Mouse (Mus musculus): ENCODE data around the gene Calhm2. TPM values are rescaled to one million over a fixed set of nuclear protein-coding genes. Genes with fewer than 3 reads are reported as not detected.

Calhm2 gene
- total RNA-seq (2022), result 1 to 10 TPM; 4.4 to 6.6 (median 6.3) TPM

DNA sequence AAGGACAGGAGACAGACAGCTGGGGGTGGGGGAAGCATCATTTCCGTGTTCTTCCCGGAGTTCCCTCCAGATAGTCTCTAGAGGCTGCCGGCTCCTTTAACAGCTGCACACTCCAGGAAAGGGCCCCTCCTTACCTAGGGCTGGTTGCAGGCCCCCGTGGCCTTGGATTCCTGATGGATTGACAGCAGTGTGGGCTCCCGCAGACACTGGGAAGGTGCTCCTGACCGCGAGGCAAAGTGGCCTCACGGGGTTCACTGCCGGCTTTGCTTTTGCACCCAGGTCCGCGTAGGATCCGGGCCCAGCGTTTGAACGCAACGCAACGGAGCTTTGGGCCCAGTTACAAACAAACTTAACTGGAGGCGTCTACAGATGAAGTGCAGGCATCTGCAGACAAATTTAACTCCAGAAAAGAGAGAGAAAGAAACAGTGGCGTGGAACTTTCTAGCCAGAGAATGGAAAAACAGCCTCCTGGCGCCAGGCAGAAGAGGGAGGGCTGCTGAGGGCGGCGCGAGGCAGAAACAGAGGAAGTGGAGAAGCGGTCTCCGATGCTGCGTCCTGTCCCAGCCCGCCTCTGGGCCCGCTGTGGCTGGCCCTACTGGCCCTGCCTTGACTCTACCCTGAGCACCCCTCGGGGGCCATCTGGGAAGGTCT, at the start of gene Calhm2:
Gene Calhm2, minus strand, starts transcription at position 524 of the 651 bp plus-strand sequence.
- DNase-seq (ENCODE audit: low spot score in 2 of 2), result peak in 1 of 2 experiments; percentile 39

DNA sequence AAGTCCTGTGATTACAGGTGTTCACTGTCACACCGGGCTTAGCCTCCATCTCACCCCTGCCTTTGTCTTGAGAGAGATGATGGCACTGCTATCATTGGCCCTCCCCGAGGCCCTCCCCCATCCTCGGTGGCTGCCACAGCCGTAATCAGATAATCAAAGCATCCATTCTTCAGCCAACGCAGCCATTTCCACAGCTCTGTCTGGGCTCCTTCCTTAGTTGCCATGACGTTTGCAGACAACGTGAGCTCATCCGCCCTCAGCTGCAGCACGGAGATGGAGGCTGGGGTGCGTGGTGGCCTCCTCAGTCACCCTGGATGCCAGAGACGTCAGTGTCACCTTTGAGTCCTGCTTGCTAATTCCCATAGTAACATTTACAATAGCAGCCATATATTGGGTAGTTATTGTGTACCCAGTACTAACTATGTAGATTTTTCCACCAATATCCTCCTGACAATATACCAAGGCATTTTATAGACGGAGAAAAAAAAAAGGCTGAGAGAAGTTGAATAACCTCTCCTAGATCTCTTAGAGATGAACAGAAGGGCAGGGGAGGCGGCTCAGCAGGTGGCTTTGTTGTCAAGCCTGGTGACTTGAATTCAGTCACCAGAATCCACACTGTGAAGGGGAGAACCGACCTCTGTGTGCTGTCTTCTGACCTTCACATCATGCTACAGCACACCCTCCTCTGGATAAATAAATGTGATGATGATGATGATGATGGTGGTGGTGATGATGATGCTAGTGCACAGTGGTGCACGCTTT, 48.6 kb upstream of the Calhm2 start:
- no peak for DNase-seq (ENCODE audit: low spot score in 2 of 2)

GRCm38 (mm10) chr19:47184736-47185135, 46.6 kb upstream of the Calhm2 start:
- DNase-seq (ENCODE audit: low spot score in 2 of 2), result no peak

DNA sequence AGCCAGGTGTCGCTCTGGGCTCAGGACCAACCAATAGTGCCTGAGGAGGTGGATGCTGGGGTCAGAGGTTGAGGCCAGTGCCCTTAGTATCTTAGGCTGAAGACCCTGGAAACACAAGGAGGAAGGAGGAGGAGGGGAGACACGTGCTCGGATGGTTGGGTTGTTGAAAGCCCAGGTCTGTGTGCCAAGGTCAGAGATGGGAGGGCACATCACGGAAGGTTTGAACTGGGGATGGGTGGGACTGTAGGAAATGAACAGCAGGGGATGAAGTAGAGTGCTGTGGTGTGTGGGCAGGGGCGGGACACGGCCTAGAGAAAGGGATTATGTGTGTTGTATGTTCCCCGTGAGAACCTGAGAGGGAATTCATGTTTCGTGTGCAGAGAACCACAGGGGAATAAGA, 46.1 kb upstream of the Calhm2 start:
- DNase-seq (ENCODE audit: low spot score in 2 of 2), result no peak

DNA sequence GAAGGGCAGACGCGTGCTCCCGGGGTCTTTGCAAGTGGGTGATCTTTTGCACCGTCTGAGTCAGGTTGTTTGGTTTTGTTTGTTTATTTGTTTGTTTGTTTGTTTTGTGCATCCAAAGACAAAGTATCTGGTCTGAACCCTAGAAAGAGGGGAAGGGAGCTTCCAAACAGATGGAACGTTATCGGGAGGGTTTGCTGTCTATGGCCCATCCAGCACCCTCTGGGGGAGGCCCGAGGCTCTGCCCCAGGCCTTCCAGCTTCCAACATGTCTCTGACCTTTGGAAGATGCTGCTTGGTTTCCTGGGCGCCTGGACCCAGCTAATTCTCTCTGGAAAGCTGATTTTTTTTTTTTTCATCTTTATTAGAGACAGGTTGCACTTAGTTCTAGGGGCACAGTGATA, 41.9 kb upstream of the Calhm2 start:
- no peak for DNase-seq (ENCODE audit: low spot score in 2 of 2)

DNA sequence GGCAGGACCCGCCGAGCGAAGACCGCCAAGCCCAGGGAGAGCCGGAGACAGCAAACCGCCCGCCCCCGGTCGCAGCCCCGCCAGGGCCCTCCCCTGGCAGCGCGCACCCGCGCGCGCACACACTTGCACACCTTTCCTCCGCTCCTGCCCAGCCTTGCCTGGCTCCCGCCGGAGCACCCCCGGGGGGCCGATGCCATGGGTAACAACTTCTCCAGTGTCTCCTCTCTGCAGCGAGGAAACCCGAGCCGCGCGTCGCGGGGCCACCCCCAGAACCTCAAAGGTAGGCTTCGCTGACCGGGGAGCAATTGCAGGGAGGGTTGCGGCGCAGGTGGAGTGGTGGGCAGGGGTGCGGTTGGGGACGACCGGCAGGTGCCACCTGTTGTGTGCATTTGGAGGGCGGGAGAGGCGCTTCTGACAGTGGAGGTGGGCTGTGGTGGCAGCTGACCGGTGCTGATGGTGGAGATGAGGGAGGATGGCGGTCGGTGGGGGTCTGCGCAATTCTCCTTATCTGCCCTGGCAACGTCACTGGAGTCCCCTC, 41.2 kb upstream of the Calhm2 start:
- DNase-seq (ENCODE audit: low spot score in 2 of 2), result peak in 1 of 2 experiments; percentile 31

DNA sequence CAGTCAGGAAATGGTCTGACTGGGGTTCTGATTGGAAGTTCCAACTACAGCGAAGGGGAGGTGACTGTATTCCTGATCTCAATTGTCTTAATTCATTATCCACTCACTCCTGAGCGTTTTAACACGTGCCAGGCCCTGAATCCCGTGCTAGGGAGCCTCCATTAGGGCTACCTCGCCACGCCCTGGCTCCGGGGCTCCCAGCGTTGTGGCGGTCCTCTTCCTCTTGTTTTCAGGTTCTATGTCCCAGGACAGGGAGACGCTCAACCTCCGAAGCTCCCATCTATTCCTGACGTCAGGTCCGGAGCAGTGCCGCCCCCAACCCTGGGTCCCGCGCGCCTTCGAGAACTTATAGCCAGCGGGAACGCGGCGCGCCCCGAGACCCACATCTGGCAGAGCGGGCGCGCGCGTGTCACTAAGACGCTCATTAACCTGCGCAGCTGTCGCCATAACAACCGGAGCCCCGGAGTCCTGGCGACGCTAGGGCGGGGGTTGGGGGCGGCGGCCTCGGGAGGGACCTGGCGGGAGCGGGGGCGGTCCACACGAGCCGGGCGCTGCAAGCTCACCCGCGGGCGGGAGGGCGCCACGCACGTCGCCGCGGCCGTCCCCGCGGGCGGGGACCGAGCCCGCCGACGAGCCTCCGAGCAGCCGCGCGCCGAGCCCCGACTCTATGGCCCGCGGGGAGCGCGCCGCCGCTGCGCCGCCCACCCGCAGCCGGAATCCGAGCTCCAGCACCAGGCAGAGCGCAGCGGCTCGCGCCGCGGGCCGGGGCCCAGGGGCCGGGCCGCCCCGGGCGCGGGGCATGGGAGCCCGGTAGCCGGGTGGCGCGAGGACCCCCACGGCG, 40.6 kb upstream of the Calhm2 start, which contains the start of gene Neurl1a:
Gene Neurl1a, plus strand, starts transcription at position 390 of the 841 bp plus-strand sequence.
- DNase-seq (ENCODE audit: low spot score in 2 of 2), result peak; percentile 46 to 73

DNA sequence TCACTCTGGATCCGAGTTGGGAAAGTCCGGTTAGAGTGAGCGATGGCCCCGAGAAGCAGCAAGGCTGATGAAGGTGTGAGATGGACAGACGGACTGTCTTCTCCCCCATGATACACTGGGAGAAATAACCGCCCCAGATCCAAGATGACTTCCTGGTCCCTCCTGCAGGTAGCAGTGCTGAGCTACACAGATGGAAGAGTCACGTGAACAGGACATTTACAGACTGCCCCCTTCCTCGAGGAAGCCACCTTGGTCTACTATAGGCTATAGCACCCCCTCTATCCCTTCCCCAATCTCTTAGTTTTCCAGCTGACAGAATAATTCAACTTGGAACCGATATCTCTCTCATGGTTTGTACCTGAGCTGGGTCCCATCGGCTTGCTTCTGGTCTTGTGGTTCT, 39.9 kb upstream of the Calhm2 start:
- DNase-seq (ENCODE audit: low spot score in 2 of 2), result no peak

- no peak for DNase-seq (ENCODE audit: low spot score in 2 of 2)
These were observed 38.9 kb upstream of the Calhm2 start for GRCm38 (mm10) chr19:47176916-47177505.

GRCm38 (mm10) chr19:47175472-47175871, 37.4 kb upstream of the Calhm2 start:
- DNase-seq (ENCODE audit: low spot score in 2 of 2), result no peak

GRCm38 (mm10) chr19:47174515-47174914, 36.4 kb upstream of the Calhm2 start:
- no peak for DNase-seq (ENCODE audit: low spot score in 2 of 2)

DNA sequence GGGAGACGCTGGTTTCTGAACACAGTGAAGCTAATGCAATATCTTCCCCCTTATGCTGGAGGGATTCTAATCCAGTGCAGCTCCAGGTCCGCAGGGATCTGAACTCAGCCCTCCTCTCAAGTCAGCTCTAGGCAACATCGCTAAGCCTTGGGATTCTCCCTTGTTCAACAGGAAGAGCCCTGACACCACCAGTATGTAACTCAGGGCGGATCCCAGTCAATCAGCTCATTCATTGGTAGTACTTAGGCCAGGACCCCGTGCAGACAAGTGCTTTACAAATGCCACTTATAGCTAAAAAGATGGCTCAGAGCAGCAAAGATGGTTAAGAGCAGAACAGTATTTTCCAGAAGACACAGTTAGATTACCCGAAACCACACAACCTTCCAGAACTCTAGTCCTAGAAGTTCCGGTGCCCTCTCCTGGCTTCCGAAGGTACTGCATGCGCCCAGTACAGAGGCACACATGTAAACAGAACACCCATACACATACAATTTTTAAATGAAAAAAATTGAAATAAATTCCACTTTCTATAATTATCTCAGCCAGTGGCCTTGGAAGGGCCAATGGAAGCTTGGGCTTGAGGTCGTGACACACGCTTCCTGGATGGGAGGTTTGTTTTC, 30.8 kb upstream of the Calhm2 start:
- DNase-seq (ENCODE audit: low spot score in 2 of 2), result peak; percentile 68 to 92

DNA sequence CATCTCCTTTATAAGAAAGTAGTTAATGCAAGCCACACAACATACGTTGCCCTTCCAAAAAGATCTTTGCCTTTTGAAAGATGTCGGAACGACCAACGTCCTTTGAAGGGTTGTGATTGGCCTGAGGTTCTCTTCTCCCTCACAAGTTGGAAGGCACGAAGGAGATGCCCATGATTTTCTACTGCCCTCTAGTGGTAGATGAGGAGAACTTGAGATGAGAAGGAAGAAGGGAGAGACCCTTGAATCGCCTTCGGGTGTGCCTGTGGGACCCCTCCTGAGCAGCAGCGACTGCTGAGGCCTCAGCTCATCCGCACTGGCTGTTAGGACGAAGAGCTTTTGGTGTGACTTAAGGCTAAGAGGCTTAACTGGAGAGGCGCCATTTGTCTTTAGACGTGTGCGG, 30.1 kb upstream of the Calhm2 start:
- peak in 1 of 2 experiments; percentile 31 for DNase-seq (ENCODE audit: low spot score in 2 of 2)

- no peak for DNase-seq (ENCODE audit: low spot score in 2 of 2)
These were observed 29.6 kb upstream of the Calhm2 start for GRCm38 (mm10) chr19:47167617-47168214.

DNA sequence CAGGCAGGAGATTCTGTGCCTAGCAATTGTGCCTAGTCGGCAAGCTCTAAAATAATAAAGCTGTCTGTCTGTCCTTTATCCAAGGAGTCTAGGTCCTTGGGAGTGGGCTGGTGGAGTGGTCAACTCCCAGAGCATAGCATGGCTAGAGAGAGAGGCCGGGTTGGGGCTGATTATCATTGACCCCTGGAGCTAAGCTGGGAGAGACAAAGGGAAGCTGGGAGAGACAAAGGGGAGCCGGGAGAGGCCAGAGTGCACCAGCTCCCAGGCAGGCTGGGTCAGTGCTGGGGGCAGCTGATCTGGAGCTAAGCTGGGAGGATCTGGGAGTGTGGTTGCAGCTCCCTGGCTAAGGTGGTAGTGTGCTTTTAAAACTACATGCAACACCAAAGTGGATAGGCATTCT, 28.7 kb upstream of the Calhm2 start:
- DNase-seq (ENCODE audit: low spot score in 2 of 2), result no peak

DNA sequence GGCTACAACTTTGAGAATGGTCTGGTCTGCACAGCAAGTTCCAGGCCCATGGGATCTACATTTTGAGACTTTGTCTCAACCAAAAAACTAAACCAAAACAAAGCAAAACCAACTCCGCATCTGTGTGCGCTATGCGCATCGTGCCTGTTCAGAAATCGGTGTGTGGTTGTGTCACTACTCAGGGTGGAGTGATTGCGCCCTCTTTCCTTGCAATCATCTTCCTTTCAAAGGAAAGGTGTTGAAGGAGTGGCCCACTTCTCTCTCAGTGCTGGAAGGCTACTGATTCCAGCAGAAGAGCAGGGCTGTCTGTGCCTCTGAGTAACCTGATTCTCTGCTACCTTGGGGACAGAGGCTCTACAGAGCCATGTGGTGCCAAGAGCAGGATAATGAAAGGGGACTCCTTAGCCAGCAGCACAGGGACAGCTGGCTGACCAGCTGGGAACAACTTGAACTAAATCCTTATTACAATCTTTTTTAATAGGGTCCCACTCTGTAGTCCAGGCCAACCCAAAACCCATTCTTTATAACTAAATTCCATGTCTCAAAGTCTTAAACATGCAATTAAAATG, 25.2 kb upstream of the Calhm2 start:
- DNase-seq (ENCODE audit: low spot score in 2 of 2), result no peak

DNA sequence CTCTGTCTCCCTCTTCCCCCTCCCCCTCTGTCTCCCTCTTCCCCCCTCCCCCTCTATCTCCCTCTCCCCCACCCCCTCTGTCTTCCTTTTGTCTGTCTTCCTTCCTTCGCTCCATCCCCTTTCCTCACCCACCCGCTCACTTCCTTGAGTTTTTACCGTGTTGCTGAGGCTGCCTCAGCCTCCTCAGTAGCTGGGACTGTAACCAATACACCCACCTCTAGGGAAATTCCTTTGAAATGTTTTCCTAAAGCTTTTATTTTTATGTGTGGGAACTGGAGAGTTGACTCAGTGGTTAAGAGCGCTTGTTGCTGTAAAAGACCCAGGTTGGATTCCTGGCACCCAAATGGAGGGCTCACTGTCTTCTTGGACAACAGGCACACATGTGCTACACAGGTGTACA, 23.6 kb upstream of the Calhm2 start:
- no peak for DNase-seq (ENCODE audit: low spot score in 2 of 2)

GRCm38 (mm10) chr19:47157664-47158063, 19.6 kb upstream of the Calhm2 start, which contains the start of gene Calhm3:
Calhm3 (minus strand) TSS chr19:47157764.
- no peak for DNase-seq (ENCODE audit: low spot score in 2 of 2)

DNA sequence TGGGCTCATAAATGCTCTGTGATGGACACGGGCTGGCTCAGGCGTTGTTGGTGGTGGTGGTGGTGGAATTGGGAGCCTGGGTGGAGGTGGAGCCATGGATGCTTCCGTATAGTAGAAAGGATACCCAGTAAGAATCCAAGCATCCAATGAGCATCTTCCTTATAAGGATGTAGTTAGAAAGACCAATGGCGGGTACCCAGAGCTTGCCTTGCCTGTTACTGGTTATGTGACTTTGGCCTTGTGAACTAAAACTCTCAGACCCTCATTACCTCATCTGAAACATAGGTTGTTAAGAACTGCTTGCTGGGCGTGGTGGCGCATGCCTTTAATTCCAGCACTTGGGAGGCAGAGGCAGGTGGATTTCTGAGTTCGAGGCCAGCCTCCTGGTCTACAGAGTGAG, 15.7 kb upstream of the Calhm2 start:
- DNase-seq (ENCODE audit: low spot score in 2 of 2), result no peak

DNA sequence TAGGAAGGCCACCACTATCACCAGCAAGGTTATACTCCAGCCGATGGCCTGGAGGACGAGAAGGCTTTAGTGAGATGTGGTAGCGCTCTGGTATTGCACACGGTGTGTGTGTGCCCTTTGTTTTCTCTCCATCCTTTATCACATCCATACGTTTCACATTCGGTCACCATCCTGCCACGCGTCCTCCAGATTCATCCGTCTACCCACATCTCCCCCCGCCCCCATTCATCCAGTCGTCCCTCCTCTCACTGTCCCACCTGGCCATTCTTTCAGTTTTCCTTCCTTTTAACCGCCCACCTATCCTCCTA, 13.9 kb upstream of the Calhm2 start:
- DNase-seq (ENCODE audit: low spot score in 2 of 2), result no peak
